Mouse (Mus musculus) stomach, embryonic 16.5 days (tissue): ENCODE measurements at regions not wholly inside any gene's neighbourhood (a gene's known extent, or its start where the extent isn't known, plus 50 kb on each side); places are given as distances from the start of the nearest gene placed in this dataset.

Experiments used
- ATAC-seq: fragments of 200-750 bp; cut with Nextera tagmentation; 2 replicates; pipeline ENCODE4 v1.8.0; 2017; ENCODE audit warnings: moderate number of reproducible peaks, moderate TSS enrichment; ENCODE audit not compliant: insufficient read depth, low FRiP score
- H3K27ac ChIP-seq: fragments of 300-500 bp; sonication (generic); 2 replicates; pipeline ENCODE4 v1.5.1; 2014; ENCODE audit warnings: low read length
- H3K27me3 ChIP-seq: fragments of 300-500 bp; sonication (generic); 2 replicates; pipeline ENCODE4 v1.6.1; 2014; ENCODE audit warnings: low read length, control low read depth, mixed read lengths; ENCODE audit not compliant: control insufficient read depth, insufficient read depth
- H3K36me3 ChIP-seq: fragments of 300-500 bp; sonication (generic); 2 replicates; pipeline ENCODE4 v1.6.1; 2014; ENCODE audit warnings: low read length; ENCODE audit not compliant: control insufficient read depth, insufficient read depth
- H3K4me1 ChIP-seq: fragments of 300-500 bp; sonication (generic); 2 replicates; pipeline ENCODE4 v1.6.1; 2014; ENCODE audit warnings: low read length, control low read depth, mixed read lengths; ENCODE audit not compliant: control insufficient read depth, insufficient read depth
- H3K4me2 ChIP-seq: fragments of 300-500 bp; sonication (generic); 2 replicates; pipeline ENCODE4 v1.6.1; 2014; ENCODE audit warnings: low read depth, low read length, mixed read lengths
- H3K4me3 ChIP-seq: fragments of 300-500 bp; sonication (generic); replicated peaks from 2 replicates; pipeline ENCODE4 v1.5.1; 2014; ENCODE audit warnings: mild to moderate bottlenecking, low read length
- H3K9ac ChIP-seq: fragments of 300-500 bp; sonication (generic); 2 replicates; pipeline ENCODE4 v1.6.1; 2014; ENCODE audit warnings: low read length
- H3K9me3 ChIP-seq: fragments of 300-500 bp; sonication (generic); replicated peaks from 2 replicates; pipeline ENCODE4 v1.6.1; 2016; ENCODE audit warnings: low read length, control low read depth; ENCODE audit not compliant: control insufficient read depth
- WGBS: fragments of 180-500 bp; shearing (Covaris S2); extraction: QIAGEN DNeasy Blood & Tissue Kit; methylation state at CpG from one replicate; pipeline ENCODE4 v1.1.7; 2014; 5-methylcytosine and 5-hydroxymethylcytosine counted together

- 0 out of 2 replicates have a peak overlapping the region, but pooled peaks have one; percentile 33 for H3K27ac ChIP-seq
- ATAC-seq, result peak; percentile 68; the same call in 1 of the 2 replicates
- no peaks in the 10 kb centered on the region for H3K27me3 ChIP-seq
- no peak overlapping the region for H3K4me2 ChIP-seq
- peaks cover 11% of the 10 kb centered on the region for H3K4me1 ChIP-seq
- H3K9ac ChIP-seq, result no peak overlapping the region
- H3K4me3 ChIP-seq, result no peak overlapping the region
- H3K9me3 ChIP-seq, result no peaks in the 10 kb centered on the region
- no peaks in the 10 kb centered on the region for H3K36me3 ChIP-seq
Measured at GRCm38 (mm10) chr12:32482777-32483176, 104.3 kb downstream of the Ccdc71l start.

GRCm38 (mm10) chr12:32486246-32486645 lies 107.7 kb downstream of the Ccdc71l start:
- no peak overlapping the region for H3K9ac ChIP-seq
- H3K36me3 ChIP-seq, result no peaks in the 10 kb centered on the region
- no peak overlapping the region for H3K4me3 ChIP-seq
- no peak overlapping the region for H3K27ac ChIP-seq
- peaks cover 18% of the 10 kb centered on the region for H3K4me1 ChIP-seq
- no peaks in the 10 kb centered on the region for H3K9me3 ChIP-seq
- H3K4me2 ChIP-seq, result no peak overlapping the region
- no peaks in the 10 kb centered on the region for H3K27me3 ChIP-seq
- no peak for ATAC-seq
- WGBS, result 47% methylated on average over 4 of the region's 4 CpGs

GRCm38 (mm10) chr12:32486729-32487128 lies 108.2 kb downstream of the Ccdc71l start:
- 27% methylated on average over 2 of the region's 2 CpGs for WGBS
- no peaks in the 10 kb centered on the region for H3K27me3 ChIP-seq
- no peak overlapping the region for H3K4me2 ChIP-seq
- no peak overlapping the region for H3K4me3 ChIP-seq
- no peaks in the 10 kb centered on the region for H3K9me3 ChIP-seq
- ATAC-seq, result no peak
- H3K4me1 ChIP-seq, result peaks cover 18% of the 10 kb centered on the region
- no peaks in the 10 kb centered on the region for H3K36me3 ChIP-seq
- no peak overlapping the region for H3K27ac ChIP-seq
- H3K9ac ChIP-seq, result no peak overlapping the region

DNA sequence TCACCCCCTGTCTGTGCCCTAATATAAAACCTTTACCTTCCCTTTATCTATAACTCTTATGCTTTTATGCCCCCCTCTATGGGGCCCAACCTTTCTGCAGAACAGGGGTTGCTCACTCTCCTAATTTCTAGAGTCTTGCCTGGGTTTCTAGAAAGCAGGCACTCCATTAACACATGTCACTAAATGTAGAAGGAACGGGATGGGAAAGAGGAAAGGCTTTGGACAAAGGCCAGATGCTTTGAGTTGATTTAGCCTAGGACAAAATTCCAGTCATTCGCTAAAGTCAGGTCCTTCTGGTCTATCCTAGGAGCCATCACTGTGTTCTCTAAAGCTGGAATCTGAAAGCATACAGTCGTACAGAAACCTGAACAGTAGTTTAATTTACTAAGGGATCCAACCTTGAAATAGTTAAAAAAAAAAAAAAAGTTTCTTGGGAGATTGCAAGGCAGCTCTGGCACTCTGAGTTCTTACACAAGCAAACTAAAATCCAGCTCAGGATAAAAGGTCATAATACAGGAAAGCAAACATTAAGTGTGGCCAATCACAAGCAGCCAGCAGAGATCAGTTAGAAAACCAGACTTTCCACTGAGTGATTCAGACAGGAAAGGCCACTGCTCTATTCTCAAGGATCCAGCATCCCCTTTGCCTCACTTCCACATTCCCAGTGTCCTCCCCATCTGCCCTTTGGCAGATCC lies 109.5 kb downstream of the Ccdc71l start:
- H3K9me3 ChIP-seq, result no peaks in the 10 kb centered on the region
- peaks cover 18% of the 10 kb centered on the region for H3K4me1 ChIP-seq
- H3K27ac ChIP-seq, result peak overlapping the region; percentile 79
- H3K27me3 ChIP-seq, result no peaks in the 10 kb centered on the region
- H3K4me2 ChIP-seq, result 0 out of 2 replicates have a peak overlapping the region, but pooled peaks have one; percentile 4
- no peak overlapping the region for H3K9ac ChIP-seq
- peak; percentile 82 for ATAC-seq
- 22% methylated on average over 3 of the region's 3 CpGs for WGBS
- H3K4me3 ChIP-seq, result no peak overlapping the region
- H3K36me3 ChIP-seq, result no peaks in the 10 kb centered on the region

DNA sequence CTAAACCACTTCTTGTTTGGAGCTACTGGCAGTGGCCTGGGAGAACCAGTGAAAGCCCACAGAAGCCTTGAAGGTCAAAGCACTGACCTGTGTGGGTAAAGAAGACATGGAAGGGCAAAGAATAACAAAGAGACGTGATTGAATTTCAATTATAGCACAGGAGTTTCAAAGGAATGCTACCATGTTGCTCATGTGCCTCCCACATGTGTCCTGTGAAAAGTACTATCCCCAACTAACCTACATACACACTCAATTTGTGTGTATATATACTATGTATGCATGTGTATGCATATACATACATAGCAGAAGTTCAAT lies 110.0 kb downstream of the Ccdc71l start:
- Histone ChIP-seq H3K9ac (no peak overlapping the region), H3K36me3 (no peaks in the 10 kb centered on the region), H3K27ac (peak overlapping the region; percentile 74), H3K27me3 (no peaks in the 10 kb centered on the region), H3K4me2 (no peak overlapping the region), H3K4me1 (peaks cover 18% of the 10 kb centered on the region), H3K9me3 (no peaks in the 10 kb centered on the region), H3K4me3 (no peak overlapping the region)
- no peak for ATAC-seq
- WGBS, result 21% methylated on average over 1 of the region's 1 CpGs

GRCm38 (mm10) chr12:32489415-32490139 lies 111.1 kb downstream of the Ccdc71l start:
- Histone ChIP-seq H3K4me3 (no peak overlapping the region), H3K9ac (no peak overlapping the region), H3K4me1 (peaks cover 18% of the 10 kb centered on the region), H3K4me2 (no peak overlapping the region), H3K27me3 (no peaks in the 10 kb centered on the region), H3K27ac (no peak overlapping the region), H3K36me3 (no peaks in the 10 kb centered on the region), H3K9me3 (no peaks in the 10 kb centered on the region)
- ATAC-seq, result no peak

DNA sequence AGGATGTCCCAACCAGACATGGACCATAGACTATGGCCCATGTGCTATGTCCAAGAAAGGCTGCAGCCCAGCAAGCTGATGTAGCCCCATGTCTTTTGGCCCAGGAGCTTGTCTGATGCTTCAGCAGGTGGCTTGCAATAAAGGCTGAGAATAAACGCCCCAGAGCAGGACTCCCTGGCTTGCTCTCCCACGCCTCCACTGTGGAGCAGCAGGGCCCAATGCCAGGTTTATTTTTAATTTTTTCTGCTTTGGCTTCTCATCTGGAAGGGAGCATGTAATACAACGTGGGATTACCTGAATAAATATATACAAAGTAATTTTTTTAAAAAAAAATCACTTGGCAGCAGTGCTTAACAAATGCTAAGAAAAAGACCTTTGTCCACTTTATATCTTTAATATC lies 125.7 kb downstream of the Ccdc71l start:
- H3K36me3 ChIP-seq, result no peaks in the 10 kb centered on the region
- H3K4me3 ChIP-seq, result no peak overlapping the region
- H3K9me3 ChIP-seq, result no peaks in the 10 kb centered on the region
- H3K27ac ChIP-seq, result no peak overlapping the region
- no peak overlapping the region for H3K4me2 ChIP-seq
- ATAC-seq, result no peak
- no peak overlapping the region for H3K9ac ChIP-seq
- no peaks in the 10 kb centered on the region for H3K27me3 ChIP-seq
- no peaks in the 10 kb centered on the region for H3K4me1 ChIP-seq
- 45% methylated on average over 3 of the region's 3 CpGs for WGBS

DNA sequence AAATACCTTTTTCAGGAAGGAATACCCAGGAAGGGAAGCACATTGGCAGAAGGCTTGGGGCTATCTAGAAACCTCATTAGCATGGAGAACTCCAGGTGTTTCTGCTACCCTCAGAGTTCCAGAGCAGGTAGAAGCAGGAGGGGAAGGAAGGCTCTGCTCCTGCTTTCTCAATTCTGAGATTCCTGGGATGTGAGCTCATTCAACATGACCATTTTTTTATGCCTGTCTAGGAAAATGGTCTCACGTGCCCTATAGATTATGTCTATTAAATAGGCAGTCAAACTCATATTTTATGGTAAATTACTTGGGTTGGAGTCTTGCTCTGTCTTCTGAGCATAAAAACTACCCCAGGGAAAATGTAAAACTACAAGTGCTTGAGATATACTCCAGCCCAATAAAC lies 130.2 kb downstream of the Ccdc71l start:
- Histone ChIP-seq H3K36me3 (no peaks in the 10 kb centered on the region), H3K27ac (no peak overlapping the region), H3K9ac (no peak overlapping the region), H3K4me3 (no peak overlapping the region), H3K4me1 (no peaks in the 10 kb centered on the region), H3K27me3 (no peaks in the 10 kb centered on the region), H3K9me3 (no peaks in the 10 kb centered on the region), H3K4me2 (no peak overlapping the region)
- no peak for ATAC-seq
- 60% methylated on average over 1 of the region's 1 CpGs for WGBS

GRCm38 (mm10) chr12:32525586-32525985 lies 147.1 kb downstream of the Ccdc71l start:
- H3K4me1 ChIP-seq, result no peaks in the 10 kb centered on the region
- H3K9ac ChIP-seq, result no peak overlapping the region
- H3K4me2 ChIP-seq, result no peak overlapping the region
- H3K9me3 ChIP-seq, result no peaks in the 10 kb centered on the region
- H3K4me3 ChIP-seq, result no peak overlapping the region
- 67% methylated on average over 1 of the region's 1 CpGs for WGBS
- ATAC-seq, result no peak
- no peaks in the 10 kb centered on the region for H3K27me3 ChIP-seq
- no peak overlapping the region for H3K27ac ChIP-seq
- no peaks in the 10 kb centered on the region for H3K36me3 ChIP-seq
